Mouse (Mus musculus): ENCODE measurements at regions not wholly inside any gene's neighbourhood (a gene's known extent, or its start where the extent isn't known, plus 50 kb on each side); places are given as distances from the start of the nearest gene placed in this dataset.

GRCm38 (mm10) chr13:18063677-18064076, 70.5 kb upstream of the Yae1d1 start:
- no peaks in the 10 kb centered on the region for H3K36me3 ChIP-seq (ENCODE audit: control insufficient read depth, insufficient read depth, low read length)
- no peak overlapping the region for H3K4me3 ChIP-seq (ENCODE audit: low read length)
- no peaks in the 10 kb centered on the region for H3K9me3 ChIP-seq (ENCODE audit: control insufficient read depth, low read length)
- H3K4me2 ChIP-seq (replicated peaks; ENCODE audit: low read depth, low read length), result no peak overlapping the region
- H3K27me3 ChIP-seq (ENCODE audit: control insufficient read depth, insufficient read depth, low read length), result no peaks in the 10 kb centered on the region
- peak; percentile 46; the same call in 1 of the 2 replicates for ATAC-seq (ENCODE audit: low FRiP score, low TSS enrichment)
- no peak overlapping the region for H3K9ac ChIP-seq (ENCODE audit: low read depth, low read length)
- no peak overlapping the region for H3K27ac ChIP-seq (ENCODE audit: low read depth, low read length)
- 92% methylated on average over 8 of the region's 8 CpGs for WGBS
- 0 out of 2 replicates have a peak, but pooled peaks cover 3% of the 10 kb centered on the region for H3K4me1 ChIP-seq (ENCODE audit: control insufficient read depth, insufficient read depth, low read length)

- H3K4me1 ChIP-seq (ENCODE audit: control insufficient read depth, insufficient read depth, low read length), result 0 out of 2 replicates have a peak, but pooled peaks cover 3% of the 10 kb centered on the region
- no peak overlapping the region for H3K9ac ChIP-seq (ENCODE audit: low read depth, low read length)
- H3K27ac ChIP-seq (ENCODE audit: low read depth, low read length), result no peak overlapping the region
- H3K4me2 ChIP-seq (replicated peaks; ENCODE audit: low read depth, low read length), result no peak overlapping the region
- no peaks in the 10 kb centered on the region for H3K36me3 ChIP-seq (ENCODE audit: control insufficient read depth, insufficient read depth, low read length)
- no peaks in the 10 kb centered on the region for H3K9me3 ChIP-seq (ENCODE audit: control insufficient read depth, low read length)
- 82% methylated on average over 2 of the region's 2 CpGs for WGBS
- no peaks in the 10 kb centered on the region for H3K27me3 ChIP-seq (ENCODE audit: control insufficient read depth, insufficient read depth, low read length)
- ATAC-seq (ENCODE audit: low FRiP score, low TSS enrichment), result no peak
- no peak overlapping the region for H3K4me3 ChIP-seq (ENCODE audit: low read length)
Measured at GRCm38 (mm10) chr13:18060265-18060664, 67.1 kb upstream of the Yae1d1 start.

- H3K9me3 ChIP-seq (ENCODE audit: control insufficient read depth, low read length), result peaks cover 5% of the 10 kb centered on the region; the same call in 1 of the 2 replicates
- H3K27ac ChIP-seq (ENCODE audit: low read depth, low read length), result no peak overlapping the region
- peak; percentile 72; the same call in 1 of the 2 replicates for ATAC-seq (ENCODE audit: low FRiP score, low TSS enrichment)
- H3K4me2 ChIP-seq (replicated peaks; ENCODE audit: low read depth, low read length), result no peak overlapping the region
- H3K4me3 ChIP-seq (ENCODE audit: low read length), result no peak overlapping the region
- H3K9ac ChIP-seq (ENCODE audit: low read depth, low read length), result no peak overlapping the region
- no peaks in the 10 kb centered on the region for H3K27me3 ChIP-seq (ENCODE audit: control insufficient read depth, insufficient read depth, low read length)
- no peaks in the 10 kb centered on the region for H3K36me3 ChIP-seq (ENCODE audit: control insufficient read depth, insufficient read depth, low read length)
- no peaks in the 10 kb centered on the region for H3K4me1 ChIP-seq (ENCODE audit: control insufficient read depth, insufficient read depth, low read length)
- 37% methylated on average over 8 of the region's 8 CpGs for WGBS
Measured at GRCm38 (mm10) chr13:18057231-18057912, 64.2 kb upstream of the Yae1d1 start.

DNA sequence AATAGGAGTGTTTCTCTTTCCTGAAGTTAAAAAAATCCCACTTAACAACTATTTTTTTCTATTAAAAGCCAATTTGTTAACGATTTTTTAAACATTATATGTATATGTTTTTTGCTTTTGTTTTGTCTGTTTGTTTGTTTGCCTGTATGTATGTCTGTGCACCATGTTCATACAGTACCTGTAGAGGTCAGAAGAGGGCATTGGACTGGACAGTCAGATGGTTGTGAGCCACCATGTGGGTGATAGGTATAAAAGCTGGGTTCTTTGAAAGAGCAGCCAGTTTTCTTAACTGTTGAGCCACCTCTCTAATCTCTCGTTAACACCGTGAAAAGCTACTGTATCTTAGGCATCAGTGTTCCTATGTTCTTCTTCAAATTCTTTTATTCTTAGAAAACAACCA, 63.7 kb upstream of the Yae1d1 start:
- no peak overlapping the region for H3K4me2 ChIP-seq (replicated peaks; ENCODE audit: low read depth, low read length)
- peaks cover 9% of the 10 kb centered on the region; the same call in 1 of the 2 replicates for H3K9me3 ChIP-seq (ENCODE audit: control insufficient read depth, low read length)
- H3K27me3 ChIP-seq (ENCODE audit: control insufficient read depth, insufficient read depth, low read length), result no peaks in the 10 kb centered on the region
- H3K36me3 ChIP-seq (ENCODE audit: control insufficient read depth, insufficient read depth, low read length), result no peaks in the 10 kb centered on the region
- H3K27ac ChIP-seq (ENCODE audit: low read depth, low read length), result no peak overlapping the region
- 63% methylated on average over 3 of the region's 3 CpGs for WGBS
- no peaks in the 10 kb centered on the region for H3K4me1 ChIP-seq (ENCODE audit: control insufficient read depth, insufficient read depth, low read length)
- H3K4me3 ChIP-seq (ENCODE audit: low read length), result no peak overlapping the region
- ATAC-seq (ENCODE audit: low FRiP score, low TSS enrichment), result no peak
- H3K9ac ChIP-seq (ENCODE audit: low read depth, low read length), result no peak overlapping the region

DNA sequence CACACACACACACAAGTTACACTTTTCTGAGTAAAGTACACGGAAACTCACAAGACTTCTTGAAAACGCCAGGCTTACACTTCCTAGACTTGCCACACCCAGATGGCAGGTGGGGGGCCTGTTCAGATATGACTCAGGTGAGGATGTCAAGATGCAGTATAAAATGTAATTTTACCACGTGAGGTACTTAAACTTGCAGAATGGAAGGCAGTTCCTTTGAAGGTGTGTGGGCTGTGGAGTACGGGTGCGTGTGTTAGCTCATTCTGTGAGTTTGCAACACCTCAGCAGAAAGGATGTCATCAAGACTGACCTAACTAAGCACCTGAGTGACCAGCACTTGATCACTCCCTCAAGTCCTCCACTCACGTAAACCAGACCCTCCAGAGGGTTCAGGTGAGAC, 50.0 kb upstream of the Yae1d1 start:
- 88% methylated on average over 6 of the region's 6 CpGs for WGBS
- H3K4me3 ChIP-seq (ENCODE audit: low read length), result no peak overlapping the region
- H3K27me3 ChIP-seq (ENCODE audit: control insufficient read depth, insufficient read depth, low read length), result no peaks in the 10 kb centered on the region
- no peak overlapping the region for H3K4me2 ChIP-seq (replicated peaks; ENCODE audit: low read depth, low read length)
- no peak overlapping the region for H3K9ac ChIP-seq (ENCODE audit: low read depth, low read length)
- no peaks in the 10 kb centered on the region for H3K9me3 ChIP-seq (ENCODE audit: control insufficient read depth, low read length)
- no peaks in the 10 kb centered on the region for H3K4me1 ChIP-seq (ENCODE audit: control insufficient read depth, insufficient read depth, low read length)
- H3K27ac ChIP-seq (ENCODE audit: low read depth, low read length), result no peak overlapping the region
- ATAC-seq (ENCODE audit: low FRiP score, low TSS enrichment), result no peak
- H3K36me3 ChIP-seq (ENCODE audit: control insufficient read depth, insufficient read depth, low read length), result no peaks in the 10 kb centered on the region
